Mouse (Mus musculus) limb, embryonic 14.5 days (tissue): ENCODE results near the gene Hs6st3. TPM values are rescaled to one million over a fixed set of nuclear protein-coding genes. Genes with fewer than 3 reads are reported as not detected.
A peak's percentile ranks its signal among the peaks of the same experiment; 100 is the strongest.

ENCODE experiments used
- ATAC-seq: fragments of 200-750 bp; cut with Nextera tagmentation; 2 replicates; pipeline ENCODE4 v1.8.0; 2017; ENCODE audit warnings: low read depth, moderate number of reproducible peaks, moderate TSS enrichment; ENCODE audit not compliant: low FRiP score
- DNase-seq: peaks from one replicate; pipeline ENCODE4 v3.0.0-alpha.2; 2015; ENCODE audit warnings: low spot score
- H3K27ac ChIP-seq: fragments of 300-500 bp; sonication (generic); replicated peaks from 2 replicates; pipeline ENCODE4 v1.5.1; 2014; ENCODE audit warnings: low read depth, mild to moderate bottlenecking, low read length, moderate library complexity, mixed read lengths
- H3K27me3 ChIP-seq: fragments of 300-500 bp; sonication (generic); 2 replicates; pipeline ENCODE4 v1.6.1; 2014; ENCODE audit warnings: low read length, mixed read lengths; ENCODE audit not compliant: control insufficient read depth, insufficient read depth
- H3K36me3 ChIP-seq: fragments of 300-500 bp; sonication (generic); 2 replicates; pipeline ENCODE4 v1.6.1; 2014; ENCODE audit warnings: mild to moderate bottlenecking, low read length, moderate library complexity, mixed read lengths; ENCODE audit not compliant: control insufficient read depth, insufficient read depth
- H3K4me1 ChIP-seq: fragments of 300-500 bp; sonication (generic); 2 replicates; pipeline ENCODE4 v1.6.1; 2014; ENCODE audit warnings: antibody characterized with exemption, low read length, mixed read lengths; ENCODE audit not compliant: control insufficient read depth, insufficient read depth
- H3K4me2 ChIP-seq: fragments of 300-500 bp; sonication (generic); replicated peaks from 2 replicates; pipeline ENCODE4 v1.6.1; 2014; ENCODE audit warnings: low read depth, mild to moderate bottlenecking, low read length, moderate library complexity; ENCODE audit not compliant: severe bottlenecking
- H3K4me3 ChIP-seq: fragments of 300-500 bp; sonication (generic); replicated peaks from 2 replicates; pipeline ENCODE4 v1.5.1; 2014; ENCODE audit warnings: low read length
- H3K9ac ChIP-seq: fragments of 300-500 bp; sonication (generic); 2 replicates; pipeline ENCODE4 v1.6.1; 2014; ENCODE audit warnings: mild to moderate bottlenecking, low read depth, low read length, moderate library complexity; ENCODE audit not compliant: severe bottlenecking
- H3K9me3 ChIP-seq: fragments of 300-500 bp; sonication (generic); 2 replicates; pipeline ENCODE4 v1.6.1; 2016; ENCODE audit warnings: low read length; ENCODE audit not compliant: control insufficient read depth
- POLR2A ChIP-seq: fragments of 200-500 bp; IDR thresholded peaks from 2 replicates; pipeline ENCODE4 v1.8.0; 2012; ENCODE audit warnings: inconsistent platforms, mild to moderate bottlenecking, moderate library complexity, borderline replicate concordance; ENCODE audit not compliant: insufficient read depth, insufficient read length; ENCODE audit errors: extremely low read depth
- WGBS: fragments of 180-500 bp; shearing (Covaris S2); extraction: QIAGEN DNeasy Blood & Tissue Kit; methylation state at CpG from one replicate; pipeline ENCODE4 v1.1.7; 2014; 5-methylcytosine and 5-hydroxymethylcytosine counted together
- polyA plus RNA-seq, 2 experiments: library from polyadenylated mRNA; depleted of rRNA in 1 of 2; stranded (reverse) in 1 of 2; unstranded in 1 of 2; fragments of >200 nt; fragmentation: Nextera tagmentation in 1 of 2; extraction: Ambion mirVana in 1 of 2; gene quantifications; 2 replicates each; pipeline versions ENCODE4 v1.2.1 to v1.2.3; 2012 to 2014

Hs6st3 gene
- polyA plus RNA-seq, 2 experiments, result 0.43 to 0.89 TPM

GRCm38 (mm10) chr14:119532889-119533546, 394.9 kb downstream of the Hs6st3 start:
- 76% methylated on average over 13 of the region's 13 CpGs for WGBS
- Histone ChIP-seq H3K27ac (no peak overlapping the region), H3K4me2 (no peak overlapping the region), H3K36me3 (no peaks in the 10 kb centered on the region), H3K9me3 (no peaks in the 10 kb centered on the region), H3K9ac (no peak overlapping the region), H3K4me3 (no peak overlapping the region), H3K4me1 (no peaks in the 10 kb centered on the region), H3K27me3 (no peaks in the 10 kb centered on the region)
- no peak for TF ChIP-seq POLR2A
- DNase-seq (no peak), ATAC-seq (no peak)

GRCm38 (mm10) chr14:119540505-119540904, 402.4 kb downstream of the Hs6st3 start:
- Histone ChIP-seq H3K36me3 (no peaks in the 10 kb centered on the region), H3K27ac (no peak overlapping the region)

GRCm38 (mm10) chr14:119544596-119544995, 406.5 kb downstream of the Hs6st3 start:
- no peaks in the 10 kb centered on the region for H3K9me3 ChIP-seq
- no peak overlapping the region for H3K4me2 ChIP-seq
- no peaks in the 10 kb centered on the region for H3K4me1 ChIP-seq
- ATAC-seq, result no peak
- H3K9ac ChIP-seq, result no peak overlapping the region
- DNase-seq, result no peak
- H3K4me3 ChIP-seq, result no peak overlapping the region
- no peaks in the 10 kb centered on the region for H3K27me3 ChIP-seq
- TF ChIP-seq POLR2A, result no peak
- 75% methylated on average over 3 of the region's 3 CpGs for WGBS
- H3K27ac ChIP-seq, result no peak overlapping the region
- H3K36me3 ChIP-seq, result no peaks in the 10 kb centered on the region

More at GRCm38 (mm10) chr14:119540505-119540904, 402.4 kb downstream of the Hs6st3 start:
- Histone ChIP-seq H3K9me3 (no peaks in the 10 kb centered on the region), H3K9ac (no peak overlapping the region), H3K4me2 (no peak overlapping the region), H3K4me1 (no peaks in the 10 kb centered on the region), H3K27me3 (no peaks in the 10 kb centered on the region), H3K4me3 (no peak overlapping the region)
- ATAC-seq (no peak), DNase-seq (no peak)
- 91% methylated on average over 5 of the region's 5 CpGs for WGBS
- no peak for TF ChIP-seq POLR2A

- H3K9ac ChIP-seq, result no peak overlapping the region
- H3K4me3 ChIP-seq, result no peak overlapping the region
- H3K9me3 ChIP-seq, result no peaks in the 10 kb centered on the region
- H3K4me2 ChIP-seq, result no peak overlapping the region
- H3K27me3 ChIP-seq, result no peaks in the 10 kb centered on the region
- no peak for TF ChIP-seq POLR2A
- DNase-seq (no peak), ATAC-seq (no peak)
- H3K4me1 ChIP-seq, result no peaks in the 10 kb centered on the region
- WGBS, result 87% methylated on average over 4 of the region's 4 CpGs
- no peak overlapping the region for H3K27ac ChIP-seq
- no peaks in the 10 kb centered on the region for H3K36me3 ChIP-seq
Observed at GRCm38 (mm10) chr14:119558356-119558755, 420.2 kb downstream of the Hs6st3 start.

- H3K4me2 ChIP-seq, result no peak overlapping the region
- DNase-seq (peak; percentile 22), ATAC-seq (no peak)
- no peaks in the 10 kb centered on the region for H3K36me3 ChIP-seq
- peaks cover 14% of the 10 kb centered on the region for H3K4me1 ChIP-seq
- H3K9ac ChIP-seq, result no peak overlapping the region
- no peak overlapping the region for H3K4me3 ChIP-seq
- no peak overlapping the region for H3K27ac ChIP-seq
- no peaks in the 10 kb centered on the region for H3K27me3 ChIP-seq
- no peak for TF ChIP-seq POLR2A
- no peaks in the 10 kb centered on the region for H3K9me3 ChIP-seq
- 17% methylated on average over 10 of the region's 10 CpGs for WGBS
Observed at GRCm38 (mm10) chr14:119582039-119582508, 443.9 kb downstream of the Hs6st3 start.
